Mouse (Mus musculus): ENCODE measurements at regions not wholly inside any gene's neighbourhood (a gene's known extent, or its start where the extent isn't known, plus 50 kb on each side); places are given as distances from the start of the nearest gene placed in this dataset.

- ATAC-seq (replicated peaks; ENCODE audit: low FRiP score) = no peak; the same call in 1 of the 2 replicates
- Histone ChIP-seq H3K4me3 (ENCODE audit: low read depth, low read length) (no peak overlapping the region), H3K27ac (ENCODE audit: low read depth, low read length) (no peak overlapping the region), H3K9ac (ENCODE audit: low read length) (no peak overlapping the region), H3K4me1 (replicated peaks; ENCODE audit: control insufficient read depth, insufficient read depth, low read length) (peaks cover 5% of the 10 kb centered on the region; the same call in 1 of the 2 replicates), H3K27me3 (ENCODE audit: control insufficient read depth, insufficient read depth, low read length) (no peaks in the 10 kb centered on the region), H3K36me3 (ENCODE audit: control insufficient read depth, insufficient read depth, low read length) (no peaks in the 10 kb centered on the region), H3K9me3 (ENCODE audit: control insufficient read depth, low read length) (no peaks in the 10 kb centered on the region), H3K4me2 (ENCODE audit: low read depth, low read length, severe bottlenecking) (no peak overlapping the region)
- 37% methylated on average over 7 of the region's 7 CpGs for WGBS
- DNase-seq (ENCODE audit: low spot score) = no peak
These were observed 113.3 kb upstream of the Tbl1xr1 start for GRCm38 (mm10) chr3:21962921-21963732.

GRCm38 (mm10) chr3:21963733-21964351 lies 112.6 kb upstream of the Tbl1xr1 start:
- Histone ChIP-seq H3K4me2 (ENCODE audit: low read depth, low read length, severe bottlenecking) (no peak overlapping the region), H3K4me3 (ENCODE audit: low read depth, low read length) (no peak overlapping the region), H3K27me3 (ENCODE audit: control insufficient read depth, insufficient read depth, low read length) (no peaks in the 10 kb centered on the region), H3K4me1 (replicated peaks; ENCODE audit: control insufficient read depth, insufficient read depth, low read length) (peaks cover 5% of the 10 kb centered on the region; the same call in 1 of the 2 replicates), H3K9me3 (ENCODE audit: control insufficient read depth, low read length) (no peaks in the 10 kb centered on the region), H3K9ac (ENCODE audit: low read length) (no peak overlapping the region), H3K27ac (ENCODE audit: low read depth, low read length) (no peak overlapping the region), H3K36me3 (ENCODE audit: control insufficient read depth, insufficient read depth, low read length) (no peaks in the 10 kb centered on the region)
- 100% methylated on average over 1 of the region's 1 CpGs for WGBS
- ATAC-seq (replicated peaks; ENCODE audit: low FRiP score) (no peak), DNase-seq (ENCODE audit: low spot score) (no peak)

GRCm38 (mm10) chr3:21964438-21964837 lies 112.0 kb upstream of the Tbl1xr1 start:
- DNase-seq (ENCODE audit: low spot score) = no peak
- 84% methylated on average over 6 of the region's 6 CpGs for WGBS
- Histone ChIP-seq H3K36me3 (ENCODE audit: control insufficient read depth, insufficient read depth, low read length) (no peaks in the 10 kb centered on the region), H3K4me1 (replicated peaks; ENCODE audit: control insufficient read depth, insufficient read depth, low read length) (peaks cover 5% of the 10 kb centered on the region; the same call in 1 of the 2 replicates), H3K9me3 (ENCODE audit: control insufficient read depth, low read length) (no peaks in the 10 kb centered on the region), H3K4me2 (ENCODE audit: low read depth, low read length, severe bottlenecking) (no peak overlapping the region), H3K9ac (ENCODE audit: low read length) (no peak overlapping the region), H3K27ac (ENCODE audit: low read depth, low read length) (no peak overlapping the region), H3K27me3 (ENCODE audit: control insufficient read depth, insufficient read depth, low read length) (no peaks in the 10 kb centered on the region), H3K4me3 (ENCODE audit: low read depth, low read length) (no peak overlapping the region)
- ATAC-seq (replicated peaks; ENCODE audit: low FRiP score) = no peak

- Histone ChIP-seq H3K4me1 (replicated peaks; ENCODE audit: control insufficient read depth, insufficient read depth, low read length) (peaks cover 5% of the 10 kb centered on the region; the same call in 1 of the 2 replicates), H3K4me3 (ENCODE audit: low read depth, low read length) (no peak overlapping the region), H3K9ac (ENCODE audit: low read length) (no peak overlapping the region), H3K4me2 (ENCODE audit: low read depth, low read length, severe bottlenecking) (no peak overlapping the region), H3K9me3 (ENCODE audit: control insufficient read depth, low read length) (no peaks in the 10 kb centered on the region), H3K27ac (ENCODE audit: low read depth, low read length) (no peak overlapping the region), H3K27me3 (ENCODE audit: control insufficient read depth, insufficient read depth, low read length) (no peaks in the 10 kb centered on the region), H3K36me3 (ENCODE audit: control insufficient read depth, insufficient read depth, low read length) (no peaks in the 10 kb centered on the region)
- ATAC-seq (replicated peaks; ENCODE audit: low FRiP score) = no peak
- whole genome bisulfite sequencing = 97% methylated on average over 1 of the region's 1 CpGs
- DNase-seq (ENCODE audit: low spot score) = no peak
These were observed 110.9 kb upstream of the Tbl1xr1 start for GRCm38 (mm10) chr3:21965556-21965955.

- 93% methylated on average over 1 of the region's 1 CpGs for WGBS
- H3K36me3 ChIP-seq (ENCODE audit: control insufficient read depth, insufficient read depth, low read length) = no peaks in the 10 kb centered on the region
These were observed 104.7 kb upstream of the Tbl1xr1 start for GRCm38 (mm10) chr3:21971731-21972130.

GRCm38 (mm10) chr3:21973153-21973552 lies 103.3 kb upstream of the Tbl1xr1 start:
- Histone ChIP-seq H3K27me3 (ENCODE audit: control insufficient read depth, insufficient read depth, low read length) (no peaks in the 10 kb centered on the region), H3K27ac (ENCODE audit: low read depth, low read length) (no peak overlapping the region), H3K4me1 (replicated peaks; ENCODE audit: control insufficient read depth, insufficient read depth, low read length) (no peaks in the 10 kb centered on the region), H3K9ac (ENCODE audit: low read length) (no peak overlapping the region), H3K9me3 (ENCODE audit: control insufficient read depth, low read length) (no peaks in the 10 kb centered on the region), H3K36me3 (ENCODE audit: control insufficient read depth, insufficient read depth, low read length) (no peaks in the 10 kb centered on the region), H3K4me2 (ENCODE audit: low read depth, low read length, severe bottlenecking) (no peak overlapping the region), H3K4me3 (ENCODE audit: low read depth, low read length) (no peak overlapping the region)
- DNase-seq (ENCODE audit: low spot score) (no peak), ATAC-seq (replicated peaks; ENCODE audit: low FRiP score) (no peak)
- 89% methylated on average over 1 of the region's 1 CpGs for WGBS

More at GRCm38 (mm10) chr3:21971731-21972130, 104.7 kb upstream of the Tbl1xr1 start:
- Histone ChIP-seq H3K9me3 (ENCODE audit: control insufficient read depth, low read length) (no peaks in the 10 kb centered on the region), H3K27ac (ENCODE audit: low read depth, low read length) (no peak overlapping the region), H3K4me3 (ENCODE audit: low read depth, low read length) (no peak overlapping the region), H3K4me2 (ENCODE audit: low read depth, low read length, severe bottlenecking) (no peak overlapping the region), H3K4me1 (replicated peaks; ENCODE audit: control insufficient read depth, insufficient read depth, low read length) (no peaks in the 10 kb centered on the region), H3K27me3 (ENCODE audit: control insufficient read depth, insufficient read depth, low read length) (no peaks in the 10 kb centered on the region), H3K9ac (ENCODE audit: low read length) (no peak overlapping the region)
- no peak for ATAC-seq (replicated peaks; ENCODE audit: low FRiP score)
- no peak for DNase-seq (ENCODE audit: low spot score)

- no peaks in the 10 kb centered on the region for H3K27me3 ChIP-seq (ENCODE audit: control insufficient read depth, insufficient read depth, low read length)
- H3K4me3 ChIP-seq (ENCODE audit: low read depth, low read length) = no peak overlapping the region
- no peaks in the 10 kb centered on the region for H3K4me1 ChIP-seq (replicated peaks; ENCODE audit: control insufficient read depth, insufficient read depth, low read length)
- ATAC-seq (replicated peaks; ENCODE audit: low FRiP score) = no peak
- no peak for DNase-seq (ENCODE audit: low spot score)
- no peak overlapping the region for H3K27ac ChIP-seq (ENCODE audit: low read depth, low read length)
- no peak overlapping the region for H3K4me2 ChIP-seq (ENCODE audit: low read depth, low read length, severe bottlenecking)
- H3K36me3 ChIP-seq (ENCODE audit: control insufficient read depth, insufficient read depth, low read length) = no peaks in the 10 kb centered on the region
- no peaks in the 10 kb centered on the region for H3K9me3 ChIP-seq (ENCODE audit: control insufficient read depth, low read length)
- 75% methylated on average over 7 of the region's 7 CpGs for WGBS
- no peak overlapping the region for H3K9ac ChIP-seq (ENCODE audit: low read length)
These were observed 102.8 kb upstream of the Tbl1xr1 start for GRCm38 (mm10) chr3:21973681-21974080.

GRCm38 (mm10) chr3:21974766-21975165 lies 101.7 kb upstream of the Tbl1xr1 start:
- H3K4me3 ChIP-seq (ENCODE audit: low read depth, low read length) = no peak overlapping the region
- no peak overlapping the region for H3K9ac ChIP-seq (ENCODE audit: low read length)
- DNase-seq (ENCODE audit: low spot score) (no peak), ATAC-seq (replicated peaks; ENCODE audit: low FRiP score) (no peak)
- no peak overlapping the region for H3K27ac ChIP-seq (ENCODE audit: low read depth, low read length)
- H3K36me3 ChIP-seq (ENCODE audit: control insufficient read depth, insufficient read depth, low read length) = no peaks in the 10 kb centered on the region
- 93% methylated on average over 2 of the region's 2 CpGs for WGBS
- no peaks in the 10 kb centered on the region for H3K27me3 ChIP-seq (ENCODE audit: control insufficient read depth, insufficient read depth, low read length)
- H3K4me1 ChIP-seq (replicated peaks; ENCODE audit: control insufficient read depth, insufficient read depth, low read length) = no peaks in the 10 kb centered on the region
- no peak overlapping the region for H3K4me2 ChIP-seq (ENCODE audit: low read depth, low read length, severe bottlenecking)
- H3K9me3 ChIP-seq (ENCODE audit: control insufficient read depth, low read length) = no peaks in the 10 kb centered on the region

Data from forebrain, embryonic 11.5 days (tissue).